Mouse (Mus musculus) A20 (cell line): ENCODE data around the gene Olfr744.
"Not testable (repeated sequence)": the region's sequence is repeated elsewhere in the genome, so short reads cannot be mapped to it uniquely, and the experiment has no call there.

Experiments
- DNase-seq: peaks from one replicate; pipeline ENCODE4 v3.0.0-alpha.2; 2011; ENCODE audit warnings: low read depth, low spot score

The Olfr744 gene

DNA sequence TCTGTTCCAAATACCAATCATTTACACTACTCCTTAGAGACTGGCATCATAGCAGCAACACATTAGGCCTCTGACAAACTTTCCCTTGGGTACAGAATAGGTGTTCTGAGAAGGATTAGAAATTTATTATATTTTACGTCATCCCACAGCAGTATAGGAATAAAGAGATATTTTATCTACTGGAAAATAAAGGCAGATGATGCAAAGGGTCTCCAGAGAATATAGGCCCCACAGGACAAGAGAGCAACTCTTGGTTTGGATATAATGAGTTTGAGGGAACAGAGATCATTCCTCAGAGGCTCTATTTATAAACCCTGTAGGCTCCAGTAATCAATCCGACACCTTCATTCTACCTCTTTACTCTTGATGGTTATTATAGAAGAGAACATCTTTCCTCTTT is at the start of gene Olfr744:
Olfr744 (plus strand) TSS at position 301 of the 400 bp plus-strand sequence.
- no peak for DNase-seq

DNA sequence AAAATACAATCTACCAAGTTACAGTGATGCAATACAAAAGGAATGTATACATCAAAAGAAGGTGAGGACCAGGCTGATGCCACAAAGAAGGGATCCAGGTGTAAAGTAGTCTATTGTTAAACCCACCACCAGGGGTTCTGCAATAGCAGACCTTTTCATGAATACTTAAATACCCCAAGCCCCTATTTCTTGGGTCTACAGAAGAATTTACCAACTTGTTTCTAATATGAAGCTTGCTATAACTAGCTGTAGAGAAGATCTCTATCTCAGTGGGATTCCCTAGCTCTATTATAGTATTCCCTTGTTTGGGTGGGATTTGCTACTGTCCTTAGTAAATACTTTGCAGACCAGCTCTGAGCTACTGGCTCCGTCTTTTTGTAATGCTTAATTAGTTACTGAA is 41.6 kb upstream of the Olfr744 start:
- not testable (repeated sequence) for DNase-seq

GRCm38 (mm10) chr14:50639088-50639487 is 24.4 kb downstream of the Olfr744 start, which contains the start of gene Olfr745:
Olfr745 (plus strand) TSS chr14:50639388.
- DNase-seq = no peak

DNA sequence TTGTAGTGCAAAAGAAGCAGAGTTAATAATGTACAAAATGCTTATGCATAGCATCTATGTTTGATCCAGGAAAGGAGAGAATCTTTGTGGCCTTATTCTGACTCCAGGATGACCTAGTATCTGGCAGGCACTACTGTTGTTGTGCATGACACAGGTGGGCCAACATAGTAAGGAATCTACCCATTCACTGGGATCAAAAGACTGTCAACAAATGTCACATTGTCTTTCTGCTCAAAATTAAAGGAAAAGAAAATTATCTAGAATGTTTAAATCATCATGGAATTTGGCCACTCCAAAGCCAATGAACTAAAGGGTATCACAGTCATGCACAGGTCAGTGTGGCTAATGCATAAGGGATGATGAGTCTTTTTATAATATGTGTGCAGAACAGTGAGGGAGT is 32.1 kb downstream of the Olfr744 start, which contains the start of gene Olfr746:
Olfr746 (plus strand) TSS at position 301 of the 400 bp plus-strand sequence.
- no peak for DNase-seq
